Mouse (Mus musculus) T-helper 1 cell (primary cell): Measurements from ENCODE around the gene Mvb12b.

Experiments
- in situ Hi-C: fragments of 300-600 bp; cut with MboI, MseI; formaldehyde crosslinking; loops from one replicate; pipeline ENCODE4 v1.15.1; 2025; ENCODE audit warnings: high pct_unique_total_duplicates

Mvb12b gene

GRCm38 (mm10) chr2:33853011-33853976 lies 34.5 kb downstream of the Mvb12b start:
- in situ Hi-C loops: no loop called here

- in situ Hi-C loops: no loop called here
These were observed 40.4 kb downstream of the Mvb12b start for GRCm38 (mm10) chr2:33847196-33847834.

- in situ Hi-C loops: no loop called here
These were observed 41.1 kb downstream of the Mvb12b start for GRCm38 (mm10) chr2:33846635-33847034.

- in situ Hi-C loops: no loop called here
These were observed 44.1 kb downstream of the Mvb12b start for GRCm38 (mm10) chr2:33843642-33844041.

- in situ Hi-C loops: no loop called here
These were observed 44.7 kb downstream of the Mvb12b start for GRCm38 (mm10) chr2:33842983-33843577.

- in situ Hi-C loops: no loop called here
These were observed 45.8 kb downstream of the Mvb12b start for GRCm38 (mm10) chr2:33841980-33842379.

- in situ Hi-C loops: no loop called here
These were observed 47.3 kb downstream of the Mvb12b start for GRCm38 (mm10) chr2:33840483-33840882.

GRCm38 (mm10) chr2:33839252-33839651 lies 48.5 kb downstream of the Mvb12b start:
- in situ Hi-C loops: no loop called here

GRCm38 (mm10) chr2:33837297-33837696 lies 50.4 kb downstream of the Mvb12b start:
- in situ Hi-C loops: no loop called here

- in situ Hi-C loops: no loop called here
These were observed 51.0 kb downstream of the Mvb12b start for GRCm38 (mm10) chr2:33836660-33837213.

- in situ Hi-C loops: no loop called here
These were observed 52.7 kb downstream of the Mvb12b start for GRCm38 (mm10) chr2:33835038-33835437.

GRCm38 (mm10) chr2:33833902-33834301 lies 53.8 kb downstream of the Mvb12b start:
- in situ Hi-C loops: no loop called here

- in situ Hi-C loops: loop anchor here (5.0 kb wide), 1 partner anchor 92 kb away; no protein-coding TSS in a partner anchor
These were observed 57.9 kb downstream of the Mvb12b start for GRCm38 (mm10) chr2:33829870-33830269.

GRCm38 (mm10) chr2:33826777-33827176 lies 61.0 kb downstream of the Mvb12b start:
- in situ Hi-C loops: loop anchor here (5.0 kb wide), 1 partner anchor 96 kb away; no protein-coding TSS in a partner anchor

- in situ Hi-C loops: loop anchor here (5.0 kb wide), 1 partner anchor 97 kb away; no protein-coding TSS in a partner anchor
These were observed 62.7 kb downstream of the Mvb12b start for GRCm38 (mm10) chr2:33824935-33825514.

GRCm38 (mm10) chr2:33821677-33822607 lies 65.8 kb downstream of the Mvb12b start:
- in situ Hi-C loops: no loop called here

- in situ Hi-C loops: no loop called here
These were observed 67.3 kb downstream of the Mvb12b start for GRCm38 (mm10) chr2:33820450-33820849.

GRCm38 (mm10) chr2:33820037-33820436 lies 67.7 kb downstream of the Mvb12b start:
- in situ Hi-C loops: no loop called here

GRCm38 (mm10) chr2:33818385-33818784 lies 69.4 kb downstream of the Mvb12b start:
- in situ Hi-C loops: no loop called here

- in situ Hi-C loops: no loop called here
These were observed 69.9 kb downstream of the Mvb12b start for GRCm38 (mm10) chr2:33817663-33818346.
